Mouse (Mus musculus) stomach, embryonic 14.5 days (tissue): Measurements from ENCODE around the gene Casp3. TPM values are rescaled to one million over a fixed set of nuclear protein-coding genes. Genes with fewer than 3 reads are reported as not detected.
"Not testable (repeated sequence)": the region's sequence is repeated elsewhere in the genome, so short reads cannot be mapped to it uniquely, and the experiment has no call there.

ENCODE experiments used
- ATAC-seq: fragments of 200-750 bp; cut with Nextera tagmentation; 2 replicates; pipeline ENCODE4 v1.8.0; 2017; ENCODE audit warnings: low read depth, moderate TSS enrichment; ENCODE audit not compliant: insufficient number of reproducible peaks, insufficient read depth, low FRiP score
- H3K27ac ChIP-seq: fragments of 300-500 bp; sonication (generic); 2 replicates; pipeline ENCODE4 v1.5.1; 2014; ENCODE audit warnings: mild to moderate bottlenecking, low read length, moderate library complexity, mixed read lengths
- H3K27me3 ChIP-seq: fragments of 300-500 bp; sonication (generic); 2 replicates; pipeline ENCODE4 v1.6.1; 2014; ENCODE audit warnings: low read length, control low read depth, mixed read lengths; ENCODE audit not compliant: control insufficient read depth, insufficient read depth
- H3K36me3 ChIP-seq: fragments of 300-500 bp; sonication (generic); 2 replicates; pipeline ENCODE4 v1.6.1; 2014; ENCODE audit warnings: mild to moderate bottlenecking, control low read depth, low read length, moderate library complexity, mixed read lengths; ENCODE audit not compliant: control insufficient read depth, insufficient read depth
- H3K4me1 ChIP-seq: fragments of 300-500 bp; sonication (generic); 2 replicates; pipeline ENCODE4 v1.6.1; 2014; ENCODE audit warnings: low read length, control low read depth, mixed read lengths; ENCODE audit not compliant: control insufficient read depth, insufficient read depth
- H3K4me2 ChIP-seq: fragments of 300-500 bp; sonication (generic); replicated peaks from 2 replicates; pipeline ENCODE4 v1.6.1; 2014; ENCODE audit warnings: low read depth, low read length, control low read depth
- H3K4me3 ChIP-seq: fragments of 300-500 bp; sonication (generic); 2 replicates; pipeline ENCODE4 v1.5.1; 2014; ENCODE audit warnings: low read depth, low read length, control low read depth
- H3K9ac ChIP-seq: fragments of 300-500 bp; sonication (generic); replicated peaks from 2 replicates; pipeline ENCODE4 v1.6.1; 2014; ENCODE audit warnings: low read depth, mild to moderate bottlenecking, control low read depth, low read length, moderate library complexity, mixed read lengths
- H3K9me3 ChIP-seq: fragments of 300-500 bp; sonication (generic); 2 replicates; pipeline ENCODE4 v1.6.1; 2016; ENCODE audit warnings: low read depth, low read length, control low read depth; ENCODE audit not compliant: control insufficient read depth
- WGBS: fragments of 180-500 bp; shearing (Covaris S2); extraction: QIAGEN DNeasy Blood & Tissue Kit; methylation state at CpG from one replicate; pipeline ENCODE4 v1.1.7; 2014; 5-methylcytosine and 5-hydroxymethylcytosine counted together
- polyA plus RNA-seq: library from polyadenylated mRNA; unstranded; fragments of >200 nt; fragmentation: Nextera tagmentation; extraction: Ambion mirVana; gene quantifications from 2 replicates; pipeline ENCODE4 v1.2.1, GENCODE M21; 2014

The Casp3 gene
- polyA plus RNA-seq, 1 experiment from 2014 or later, result 53.9 TPM

DNA sequence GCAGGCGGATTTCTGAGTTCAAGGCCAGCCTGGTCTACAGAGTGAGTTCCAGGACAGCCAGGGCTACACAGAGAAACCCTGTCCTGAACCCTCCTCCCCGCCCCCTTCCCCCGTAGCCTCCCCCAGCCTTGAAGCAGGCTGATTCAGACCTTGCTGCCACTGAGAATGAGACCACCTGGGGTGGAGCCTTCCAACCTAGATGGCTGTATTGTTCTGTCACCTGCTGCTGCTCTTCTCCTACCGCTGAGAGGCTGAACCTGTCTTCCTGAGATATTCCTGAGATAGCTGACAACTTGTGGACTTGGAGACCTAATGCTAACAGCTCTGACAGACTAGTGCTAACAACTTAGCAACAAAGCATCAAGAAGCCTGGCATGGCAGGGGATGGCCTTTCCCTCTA is 32.8 kb upstream of the Casp3 start:
- 49% methylated on average over 4 of the region's 4 CpGs for WGBS
- ATAC-seq, H3K27me3 ChIP-seq, H3K27ac ChIP-seq, H3K4me1 ChIP-seq, H3K9ac ChIP-seq, H3K4me2 ChIP-seq, H3K9me3 ChIP-seq, H3K4me3 ChIP-seq: not testable (repeated sequence)
- peaks cover 21% of the 10 kb centered on the region; the same call in 1 of the 2 replicates for H3K36me3 ChIP-seq

DNA sequence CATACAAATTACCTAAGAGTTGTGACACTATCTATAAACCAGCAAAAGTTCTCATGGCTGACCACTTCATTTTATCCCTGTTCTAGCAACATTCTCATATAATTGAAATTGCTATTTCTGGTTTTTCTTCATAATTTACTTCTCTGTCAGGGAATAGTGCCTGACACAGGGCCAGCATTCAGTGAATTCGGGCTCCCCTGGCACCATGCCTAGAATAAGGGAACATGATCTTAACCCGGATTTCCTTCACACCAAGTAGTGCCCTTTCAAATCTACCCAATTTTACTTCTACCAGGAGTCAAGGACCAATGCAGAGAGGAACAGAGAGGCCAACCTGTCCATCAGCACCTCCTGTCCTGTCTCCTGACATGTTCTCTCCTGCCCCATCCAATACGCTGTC is 31.5 kb upstream of the Casp3 start:
- no peak for ATAC-seq
- H3K36me3 ChIP-seq, result peaks cover 11% of the 10 kb centered on the region; the same call in 1 of the 2 replicates
- H3K4me1 ChIP-seq, result no peaks in the 10 kb centered on the region
- H3K9me3 ChIP-seq, result no peaks in the 10 kb centered on the region
- no peak overlapping the region for H3K4me3 ChIP-seq
- no peak overlapping the region for H3K27ac ChIP-seq
- H3K9ac ChIP-seq, result no peak overlapping the region
- no peaks in the 10 kb centered on the region for H3K27me3 ChIP-seq
- H3K4me2 ChIP-seq, result no peak overlapping the region
- 75% methylated on average over 3 of the region's 3 CpGs for WGBS

DNA sequence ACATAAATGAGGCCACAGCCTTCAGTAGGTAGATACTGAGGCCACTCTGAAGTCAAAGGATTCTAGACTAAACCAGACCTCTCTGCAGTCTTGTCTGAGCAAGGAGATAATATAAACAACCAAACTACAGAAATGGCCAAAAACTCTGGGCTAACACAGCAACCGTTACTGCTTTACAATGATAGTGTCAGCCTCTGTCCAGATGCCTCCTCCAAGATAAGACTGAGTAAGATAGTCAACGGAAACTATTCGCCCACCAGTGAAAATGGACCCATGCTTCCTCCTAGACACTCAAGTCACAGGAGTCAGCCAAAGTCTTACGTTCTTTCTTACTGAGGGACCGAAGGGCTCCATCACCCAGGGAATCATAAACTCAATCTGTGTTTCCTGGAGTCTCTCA is 29.2 kb upstream of the Casp3 start:
- WGBS, result 84% methylated on average over 5 of the region's 5 CpGs
- Histone ChIP-seq H3K27me3 (no peaks in the 10 kb centered on the region), H3K36me3 (peaks cover 5% of the 10 kb centered on the region; the same call in 1 of the 2 replicates), H3K4me2 (no peak overlapping the region), H3K27ac (no peak overlapping the region), H3K9ac (no peak overlapping the region), H3K4me3 (no peak overlapping the region), H3K4me1 (no peaks in the 10 kb centered on the region), H3K9me3 (no peaks in the 10 kb centered on the region)
- ATAC-seq, result no peak

DNA sequence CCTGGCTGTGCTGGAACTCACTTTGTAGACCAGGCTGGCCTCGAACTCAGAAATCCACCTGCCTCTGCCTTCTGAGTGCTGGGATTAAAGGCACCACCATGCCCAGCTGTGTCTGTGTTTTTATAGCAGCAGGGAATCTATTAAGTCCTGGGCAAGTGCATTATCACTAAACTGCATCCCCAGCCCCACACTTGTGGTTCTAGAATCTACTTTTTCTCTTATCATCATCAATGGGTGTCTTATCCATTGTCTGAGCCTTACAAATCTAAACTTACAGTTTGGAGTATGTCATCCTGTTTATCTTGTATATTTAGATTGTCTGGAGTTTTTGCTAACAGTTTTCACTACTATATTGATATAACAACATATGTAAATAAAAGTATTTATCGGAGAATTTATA is 28.4 kb upstream of the Casp3 start:
- no peak overlapping the region for H3K9ac ChIP-seq
- 95% methylated on average over 2 of the region's 2 CpGs for WGBS

DNA sequence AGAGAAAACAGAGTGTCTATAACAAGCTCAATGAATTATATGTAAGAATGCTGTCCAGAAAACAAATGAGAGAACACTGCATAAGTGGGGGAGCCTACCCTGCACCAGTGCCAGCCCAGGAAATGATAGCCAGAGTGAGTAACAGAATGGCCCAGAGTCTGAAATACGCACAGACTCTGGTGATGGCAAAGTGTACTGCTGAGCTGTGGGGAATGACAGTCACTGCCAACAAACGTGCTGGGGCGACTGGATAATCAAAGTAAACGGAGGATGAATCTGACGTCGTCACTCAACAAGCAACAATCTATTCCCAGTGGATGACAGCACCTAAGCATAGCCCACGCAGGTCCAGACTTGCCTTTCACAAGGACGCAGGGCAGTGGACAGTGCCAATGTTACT is 24.0 kb upstream of the Casp3 start:
- H3K4me3 ChIP-seq, result no peak overlapping the region
- no peak overlapping the region for H3K27ac ChIP-seq
- no peaks in the 10 kb centered on the region for H3K36me3 ChIP-seq
- H3K4me2 ChIP-seq, result no peak overlapping the region
- H3K9ac ChIP-seq, result no peak overlapping the region
- whole genome bisulfite sequencing, result 77% methylated on average over 8 of the region's 8 CpGs
- H3K4me1 ChIP-seq, result no peaks in the 10 kb centered on the region
- H3K9me3 ChIP-seq, result no peaks in the 10 kb centered on the region
- ATAC-seq, result no peak
- no peaks in the 10 kb centered on the region for H3K27me3 ChIP-seq

More for the DNA sequence above, 28.4 kb upstream of the Casp3 start:
- Histone ChIP-seq H3K27me3 (no peaks in the 10 kb centered on the region), H3K4me3 (no peak overlapping the region), H3K4me1 (no peaks in the 10 kb centered on the region), H3K9me3 (no peaks in the 10 kb centered on the region), H3K27ac (no peak overlapping the region), H3K4me2 (no peak overlapping the region), H3K36me3 (peaks cover 5% of the 10 kb centered on the region; the same call in 1 of the 2 replicates)
- no peak for ATAC-seq

DNA sequence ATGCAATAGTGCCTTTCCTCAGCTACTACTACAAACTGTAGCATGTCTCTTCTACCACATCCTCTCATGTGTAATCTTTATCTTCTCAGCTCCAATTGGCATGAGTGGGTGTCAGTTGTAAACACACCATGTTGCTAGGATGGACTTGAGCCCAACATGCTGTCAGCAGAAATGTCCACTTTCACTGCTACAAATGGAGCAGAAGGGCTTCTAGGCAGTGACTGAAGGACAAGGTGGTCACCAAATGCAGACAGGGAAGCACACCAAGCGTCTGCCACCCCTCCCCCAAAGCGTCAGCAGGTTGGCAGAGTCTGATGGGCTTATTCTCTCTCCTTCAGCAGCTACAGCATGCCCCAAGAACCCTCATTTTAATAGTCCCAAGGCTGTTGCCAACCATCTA is 23.3 kb upstream of the Casp3 start:
- no peaks in the 10 kb centered on the region for H3K27me3 ChIP-seq
- 76% methylated on average over 2 of the region's 2 CpGs for WGBS
- no peaks in the 10 kb centered on the region for H3K4me1 ChIP-seq
- H3K36me3 ChIP-seq, result no peaks in the 10 kb centered on the region
- no peak overlapping the region for H3K27ac ChIP-seq
- no peak for ATAC-seq
- no peak overlapping the region for H3K4me3 ChIP-seq
- no peak overlapping the region for H3K9ac ChIP-seq
- no peak overlapping the region for H3K4me2 ChIP-seq
- H3K9me3 ChIP-seq, result no peaks in the 10 kb centered on the region

DNA sequence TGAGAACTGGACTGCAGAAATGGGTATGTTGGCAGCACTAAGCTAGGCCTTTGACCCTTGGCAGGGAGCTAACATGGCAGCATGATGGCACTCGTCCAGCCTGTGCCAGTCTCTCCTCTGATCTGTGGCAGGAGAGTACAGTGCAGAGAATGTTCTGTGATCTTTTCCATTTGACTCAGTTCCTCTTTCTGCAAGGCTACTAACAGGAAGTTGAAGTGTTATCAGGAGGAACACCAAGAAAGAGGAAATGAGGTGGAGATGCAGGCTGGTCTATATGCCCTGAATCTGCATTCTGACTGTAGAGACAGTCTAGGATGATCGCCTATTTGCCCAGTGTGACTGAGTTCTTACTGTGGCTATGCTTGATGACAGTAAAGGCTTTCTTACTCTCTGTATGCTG is 21.5 kb upstream of the Casp3 start:
- H3K27me3 ChIP-seq, result no peaks in the 10 kb centered on the region
- H3K27ac ChIP-seq, result no peak overlapping the region
- H3K9me3 ChIP-seq, result no peaks in the 10 kb centered on the region
- ATAC-seq, result no peak
- H3K4me2 ChIP-seq, result no peak overlapping the region
- no peak overlapping the region for H3K9ac ChIP-seq
- no peak overlapping the region for H3K4me3 ChIP-seq
- H3K36me3 ChIP-seq, result no peaks in the 10 kb centered on the region
- WGBS, result 95% methylated on average over 2 of the region's 2 CpGs
- H3K4me1 ChIP-seq, result no peaks in the 10 kb centered on the region

DNA sequence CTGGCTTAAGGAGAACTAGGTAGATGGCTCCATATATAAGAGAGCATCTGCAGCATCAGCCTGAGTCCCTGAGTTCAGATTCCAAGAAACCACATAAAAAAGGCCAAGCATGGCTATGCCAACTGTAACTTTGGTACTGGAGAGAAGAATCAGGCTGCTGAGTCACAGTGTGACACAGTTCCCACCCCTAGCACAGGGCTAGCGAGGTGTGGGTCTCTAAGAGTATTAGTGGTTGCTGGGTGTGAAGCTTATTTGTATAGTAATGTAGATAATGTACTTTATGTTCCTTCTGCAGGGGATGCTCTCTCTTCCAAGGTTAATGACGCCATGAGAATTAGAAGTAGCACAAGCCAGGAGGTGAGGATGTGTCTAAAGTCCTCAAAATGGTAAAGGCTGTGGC is 20.6 kb upstream of the Casp3 start:
- Histone ChIP-seq H3K9ac (no peak overlapping the region), H3K27me3 (no peaks in the 10 kb centered on the region), H3K4me3 (no peak overlapping the region), H3K27ac (no peak overlapping the region), H3K4me2 (no peak overlapping the region), H3K9me3 (no peaks in the 10 kb centered on the region), H3K36me3 (no peaks in the 10 kb centered on the region), H3K4me1 (0 out of 2 replicates have a peak, but pooled peaks cover 2% of the 10 kb centered on the region)
- no peak for ATAC-seq
- 83% methylated on average over 2 of the region's 2 CpGs for WGBS

DNA sequence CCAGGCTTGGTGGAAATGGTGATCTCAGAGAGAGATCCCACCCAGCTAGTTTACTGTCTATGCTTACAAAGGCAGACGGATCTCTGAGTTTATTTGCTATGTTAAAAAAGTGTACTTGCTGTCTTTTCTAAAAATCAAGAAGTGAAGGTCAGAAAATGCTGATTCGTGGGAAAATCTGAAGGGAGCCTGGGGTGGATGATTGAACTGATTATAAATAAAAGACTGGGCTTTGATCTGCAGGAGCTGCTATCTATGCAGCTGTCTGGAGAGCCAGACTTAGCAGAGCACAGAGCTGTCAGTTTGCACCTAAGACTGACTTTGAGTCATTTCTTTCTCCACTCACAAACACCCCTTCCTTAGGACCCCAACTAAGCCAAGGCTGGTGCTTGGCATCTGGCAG is 19.7 kb upstream of the Casp3 start:
- H3K4me1 ChIP-seq, result 0 out of 2 replicates have a peak, but pooled peaks cover 2% of the 10 kb centered on the region
- H3K27me3 ChIP-seq, result no peaks in the 10 kb centered on the region
- H3K9me3 ChIP-seq, result no peaks in the 10 kb centered on the region
- WGBS, result 52% methylated on average over 2 of the region's 2 CpGs
- no peaks in the 10 kb centered on the region for H3K36me3 ChIP-seq
- H3K27ac ChIP-seq, result no peak overlapping the region
- no peak overlapping the region for H3K9ac ChIP-seq
- ATAC-seq, result no peak
- H3K4me3 ChIP-seq, result no peak overlapping the region
- H3K4me2 ChIP-seq, result no peak overlapping the region
